Mouse (Mus musculus) forebrain, embryonic 11.5 days (tissue): ENCODE data around the gene Ccdc190. TPM values are rescaled to one million over a fixed set of nuclear protein-coding genes. Genes with fewer than 3 reads are reported as not detected.
A peak's percentile ranks its signal among the peaks of the same experiment; 100 is the strongest.

Experiments
- ATAC-seq: fragments of 200-750 bp; cut with Nextera tagmentation; replicated peaks from 2 replicates; pipeline ENCODE4 v1.8.0; 2017; ENCODE audit warnings: moderate TSS enrichment; ENCODE audit not compliant: low FRiP score
- DNase-seq: peaks from one replicate; pipeline ENCODE4 v3.0.0-alpha.2; 2017; ENCODE audit warnings: low spot score
- H3K27ac ChIP-seq: fragments of 300-500 bp; sonication (generic); 2 replicates; pipeline ENCODE4 v1.5.1; 2014; ENCODE audit warnings: low read depth, low read length
- H3K27me3 ChIP-seq: fragments of 300-500 bp; sonication (generic); 2 replicates; pipeline ENCODE4 v1.6.1; 2014; ENCODE audit warnings: mild to moderate bottlenecking, low read length, mixed read lengths; ENCODE audit not compliant: control insufficient read depth, insufficient read depth
- H3K36me3 ChIP-seq: fragments of 300-500 bp; sonication (generic); 2 replicates; pipeline ENCODE4 v1.6.1; 2014; ENCODE audit warnings: mild to moderate bottlenecking, low read length, moderate library complexity, mixed read lengths; ENCODE audit not compliant: control insufficient read depth, insufficient read depth
- H3K4me1 ChIP-seq: fragments of 300-500 bp; sonication (generic); replicated peaks from 2 replicates; pipeline ENCODE4 v1.6.1; 2014; ENCODE audit warnings: low read length, mixed read lengths; ENCODE audit not compliant: control insufficient read depth, insufficient read depth
- H3K4me2 ChIP-seq: fragments of 300-500 bp; sonication (generic); 2 replicates; pipeline ENCODE4 v1.6.1; 2014; ENCODE audit warnings: low read depth, mild to moderate bottlenecking, low read length, moderate library complexity, mixed read lengths; ENCODE audit not compliant: severe bottlenecking
- H3K4me3 ChIP-seq: fragments of 300-500 bp; sonication (generic); 2 replicates; pipeline ENCODE4 v1.5.1; 2014; ENCODE audit warnings: low read depth, low read length
- H3K9ac ChIP-seq: fragments of 300-500 bp; sonication (generic); 2 replicates; pipeline ENCODE4 v1.6.1; 2014; ENCODE audit warnings: low read length
- H3K9me3 ChIP-seq: fragments of 300-500 bp; sonication (generic); 2 replicates; pipeline ENCODE4 v1.6.1; 2016; ENCODE audit warnings: low read length, mixed read lengths; ENCODE audit not compliant: control insufficient read depth
- WGBS: fragments of 180-500 bp; shearing (Covaris S2); extraction: QIAGEN DNeasy Blood & Tissue Kit; methylation state at CpG from one replicate; pipeline ENCODE4 v1.1.7; 2014; 5-methylcytosine and 5-hydroxymethylcytosine counted together
- polyA plus RNA-seq: library from polyadenylated mRNA; unstranded; fragments of >200 nt; fragmentation: Nextera tagmentation; extraction: Ambion mirVana; gene quantifications from 2 replicates; pipeline ENCODE4 v1.2.1, GENCODE M21; 2014

The Ccdc190 gene
- 0.55 and 0.63 TPM in 2 replicates for polyA plus RNA-seq

DNA sequence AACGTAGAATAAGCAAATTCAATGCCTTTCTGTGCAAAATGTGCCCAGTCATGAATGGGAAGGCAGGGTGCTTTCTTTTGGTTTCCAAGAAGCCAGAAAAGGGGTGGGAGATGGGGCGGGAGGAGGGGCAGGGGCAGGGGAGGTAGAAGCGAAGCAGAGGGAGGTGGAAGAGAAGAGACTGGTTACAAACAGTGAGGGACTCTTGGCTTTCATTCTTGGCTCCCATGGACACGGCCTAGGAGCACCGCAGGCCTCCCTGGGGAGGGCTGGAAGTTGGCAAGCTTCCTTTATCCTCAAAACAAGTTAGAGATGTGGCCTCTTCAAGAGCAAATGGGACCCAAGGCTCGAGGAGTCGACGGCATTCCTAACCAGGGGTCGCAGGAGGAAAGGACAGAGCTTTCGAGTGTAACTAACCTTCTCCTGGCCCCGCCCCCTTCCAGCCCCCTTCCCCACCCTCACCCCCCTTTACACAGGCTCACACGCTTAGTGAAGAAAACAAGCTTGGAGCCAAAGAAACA, at the start of gene Ccdc190:
Ccdc190 (plus strand) TSS at position 195 of the 518 bp plus-strand sequence.
- ATAC-seq (peak; percentile 78), DNase-seq (peak; percentile 61)
- Histone ChIP-seq H3K36me3 (no peaks in the 10 kb centered on the region), H3K4me2 (peak within 1 kb of the TSS; percentile 37; the same call in 1 of the 2 replicates), H3K4me1 (no peaks in the 10 kb centered on the region; the same call in 1 of the 2 replicates), H3K27me3 (no peaks in the 10 kb centered on the region), H3K9ac (peak within 1 kb of the TSS; percentile 14), H3K9me3 (no peaks in the 10 kb centered on the region), H3K27ac (no peak within 1 kb of the TSS), H3K4me3 (peak within 1 kb of the TSS; percentile 2; the same call in 1 of the 2 replicates)
- whole genome bisulfite sequencing = 9% methylated on average over 12 of the region's 12 CpGs

DNA sequence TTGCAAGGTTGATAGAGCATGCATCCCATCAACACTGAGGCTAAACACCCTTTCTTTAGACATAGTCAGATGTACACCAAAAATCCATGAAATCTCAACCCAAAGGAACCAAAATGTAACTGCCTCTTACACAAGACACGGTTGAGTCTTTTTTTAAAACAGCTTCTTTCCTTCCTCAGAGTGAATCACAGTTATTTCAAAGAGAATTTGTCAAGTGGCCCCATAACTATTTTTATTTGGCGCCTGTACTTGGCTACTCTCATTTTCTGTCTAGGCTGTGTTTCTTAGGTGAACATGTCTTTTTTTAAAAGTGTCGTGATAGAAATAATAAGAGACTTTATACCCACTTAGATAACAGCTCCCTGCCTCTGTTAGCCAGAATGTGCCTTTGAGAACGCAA, 49.4 kb upstream of the Ccdc190 start:
- Histone ChIP-seq H3K9me3 (no peaks in the 10 kb centered on the region), H3K4me2 (no peak overlapping the region), H3K27ac (no peak overlapping the region), H3K27me3 (no peaks in the 10 kb centered on the region), H3K9ac (no peak overlapping the region), H3K4me1 (no peaks in the 10 kb centered on the region), H3K36me3 (no peaks in the 10 kb centered on the region), H3K4me3 (no peak overlapping the region)
- ATAC-seq (no peak), DNase-seq (no peak)
- 86% methylated on average over 4 of the region's 4 CpGs for WGBS

DNA sequence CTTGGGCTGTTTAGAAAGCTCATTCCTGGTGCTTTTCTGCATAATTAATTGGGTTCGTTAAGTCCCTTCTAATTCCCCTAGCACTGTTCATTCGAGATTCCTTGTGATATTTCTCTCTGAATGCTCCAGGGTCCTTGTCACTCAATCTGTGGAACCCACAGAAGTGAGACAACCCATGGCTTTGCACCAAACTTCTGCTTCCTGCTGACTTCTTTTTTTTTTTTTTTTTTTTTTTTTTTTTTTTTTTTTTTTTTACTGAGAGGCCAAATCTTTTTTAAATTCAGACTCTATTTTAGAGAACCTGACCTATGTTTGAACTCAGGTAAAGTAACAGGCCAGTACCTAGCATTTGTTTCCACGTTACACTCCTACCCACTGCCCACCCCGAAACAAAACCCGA, 48.3 kb upstream of the Ccdc190 start:
- Histone ChIP-seq H3K27me3 (no peaks in the 10 kb centered on the region), H3K4me2 (no peak overlapping the region), H3K9me3 (no peaks in the 10 kb centered on the region), H3K9ac (no peak overlapping the region), H3K4me1 (no peaks in the 10 kb centered on the region), H3K27ac (no peak overlapping the region), H3K4me3 (no peak overlapping the region), H3K36me3 (no peaks in the 10 kb centered on the region)
- DNase-seq (no peak), ATAC-seq (no peak)
- 79% methylated on average over 5 of the region's 5 CpGs for WGBS

- Histone ChIP-seq H3K4me3 (no peak overlapping the region), H3K36me3 (no peaks in the 10 kb centered on the region), H3K4me2 (no peak overlapping the region), H3K4me1 (no peaks in the 10 kb centered on the region), H3K27me3 (no peaks in the 10 kb centered on the region), H3K9me3 (no peaks in the 10 kb centered on the region), H3K9ac (no peak overlapping the region), H3K27ac (no peak overlapping the region)
- DNase-seq (no peak), ATAC-seq (no peak)
- 90% methylated on average over 5 of the region's 5 CpGs for WGBS
These were observed 45.3 kb upstream of the Ccdc190 start for GRCm38 (mm10) chr1:169883081-169883565.

DNA sequence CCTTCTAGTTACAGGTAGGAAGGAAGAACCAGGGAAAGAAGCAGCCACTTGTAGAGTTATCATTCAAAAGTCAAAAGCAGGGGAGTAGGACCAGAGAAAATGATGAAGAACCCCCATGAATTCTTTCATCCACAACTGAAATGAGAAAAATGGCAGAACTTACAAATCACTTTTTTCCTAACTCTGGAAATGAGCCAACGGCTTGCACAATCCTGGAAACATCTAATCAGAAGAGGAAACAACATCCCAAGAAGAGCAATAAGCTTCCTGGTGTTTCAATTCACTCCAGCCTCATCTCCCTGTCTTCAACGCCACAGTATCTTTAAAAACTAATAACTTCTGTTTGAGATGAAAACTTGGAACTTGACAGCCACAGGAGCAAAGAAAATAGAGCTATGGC, 39.2 kb upstream of the Ccdc190 start:
- WGBS = 80% methylated on average over 2 of the region's 2 CpGs
- Histone ChIP-seq H3K27ac (no peak overlapping the region), H3K36me3 (no peaks in the 10 kb centered on the region), H3K4me1 (no peaks in the 10 kb centered on the region), H3K4me2 (no peak overlapping the region), H3K4me3 (no peak overlapping the region), H3K9ac (no peak overlapping the region), H3K27me3 (no peaks in the 10 kb centered on the region), H3K9me3 (no peaks in the 10 kb centered on the region)
- ATAC-seq (no peak), DNase-seq (no peak)

- WGBS = 93% methylated on average over 2 of the region's 2 CpGs
- no peak overlapping the region for H3K4me2 ChIP-seq
These were observed 34.5 kb upstream of the Ccdc190 start for GRCm38 (mm10) chr1:169893976-169894375.

GRCm38 (mm10) chr1:169895686-169896085, 32.8 kb upstream of the Ccdc190 start:
- 76% methylated on average over 1 of the region's 1 CpGs for WGBS
- no peak overlapping the region for H3K27ac ChIP-seq
- no peak overlapping the region for H3K4me2 ChIP-seq
- no peak overlapping the region for H3K9ac ChIP-seq
- no peak overlapping the region for H3K4me3 ChIP-seq
- no peaks in the 10 kb centered on the region for H3K4me1 ChIP-seq
- H3K36me3 ChIP-seq = no peaks in the 10 kb centered on the region
- DNase-seq (no peak), ATAC-seq (no peak)
- no peaks in the 10 kb centered on the region for H3K9me3 ChIP-seq
- H3K27me3 ChIP-seq = no peaks in the 10 kb centered on the region

More at GRCm38 (mm10) chr1:169893976-169894375, 34.5 kb upstream of the Ccdc190 start:
- Histone ChIP-seq H3K4me3 (no peak overlapping the region), H3K36me3 (no peaks in the 10 kb centered on the region), H3K4me1 (no peaks in the 10 kb centered on the region), H3K27me3 (no peaks in the 10 kb centered on the region), H3K9me3 (no peaks in the 10 kb centered on the region), H3K27ac (no peak overlapping the region), H3K9ac (no peak overlapping the region)
- no peak for DNase-seq
- ATAC-seq = no peak

GRCm38 (mm10) chr1:169897916-169898315, 30.5 kb upstream of the Ccdc190 start:
- Histone ChIP-seq H3K4me3 (no peak overlapping the region), H3K9me3 (no peaks in the 10 kb centered on the region), H3K9ac (no peak overlapping the region), H3K27ac (no peak overlapping the region), H3K27me3 (no peaks in the 10 kb centered on the region), H3K4me2 (no peak overlapping the region), H3K36me3 (no peaks in the 10 kb centered on the region), H3K4me1 (no peaks in the 10 kb centered on the region)
- no peak for ATAC-seq
- WGBS = 67% methylated on average over 1 of the region's 1 CpGs
- no peak for DNase-seq

GRCm38 (mm10) chr1:169898607-169899006, 29.8 kb upstream of the Ccdc190 start:
- H3K4me2 ChIP-seq = no peak overlapping the region
- no peak overlapping the region for H3K4me3 ChIP-seq
- 90% methylated on average over 7 of the region's 7 CpGs for WGBS
- H3K4me1 ChIP-seq = no peaks in the 10 kb centered on the region
- no peak overlapping the region for H3K9ac ChIP-seq
- DNase-seq = no peak
- no peaks in the 10 kb centered on the region for H3K9me3 ChIP-seq
- no peaks in the 10 kb centered on the region for H3K36me3 ChIP-seq
- H3K27ac ChIP-seq = no peak overlapping the region
- no peak for ATAC-seq
- H3K27me3 ChIP-seq = no peaks in the 10 kb centered on the region
